Mouse (Mus musculus): ENCODE measurements around the gene Mindy4.
A peak's percentile ranks its signal among the peaks of the same experiment; 100 is the strongest.
"Not testable (repeated sequence)": the region's sequence is repeated elsewhere in the genome, so short reads cannot be mapped to it uniquely, and the experiment has no call there.

The Mindy4 gene

DNA sequence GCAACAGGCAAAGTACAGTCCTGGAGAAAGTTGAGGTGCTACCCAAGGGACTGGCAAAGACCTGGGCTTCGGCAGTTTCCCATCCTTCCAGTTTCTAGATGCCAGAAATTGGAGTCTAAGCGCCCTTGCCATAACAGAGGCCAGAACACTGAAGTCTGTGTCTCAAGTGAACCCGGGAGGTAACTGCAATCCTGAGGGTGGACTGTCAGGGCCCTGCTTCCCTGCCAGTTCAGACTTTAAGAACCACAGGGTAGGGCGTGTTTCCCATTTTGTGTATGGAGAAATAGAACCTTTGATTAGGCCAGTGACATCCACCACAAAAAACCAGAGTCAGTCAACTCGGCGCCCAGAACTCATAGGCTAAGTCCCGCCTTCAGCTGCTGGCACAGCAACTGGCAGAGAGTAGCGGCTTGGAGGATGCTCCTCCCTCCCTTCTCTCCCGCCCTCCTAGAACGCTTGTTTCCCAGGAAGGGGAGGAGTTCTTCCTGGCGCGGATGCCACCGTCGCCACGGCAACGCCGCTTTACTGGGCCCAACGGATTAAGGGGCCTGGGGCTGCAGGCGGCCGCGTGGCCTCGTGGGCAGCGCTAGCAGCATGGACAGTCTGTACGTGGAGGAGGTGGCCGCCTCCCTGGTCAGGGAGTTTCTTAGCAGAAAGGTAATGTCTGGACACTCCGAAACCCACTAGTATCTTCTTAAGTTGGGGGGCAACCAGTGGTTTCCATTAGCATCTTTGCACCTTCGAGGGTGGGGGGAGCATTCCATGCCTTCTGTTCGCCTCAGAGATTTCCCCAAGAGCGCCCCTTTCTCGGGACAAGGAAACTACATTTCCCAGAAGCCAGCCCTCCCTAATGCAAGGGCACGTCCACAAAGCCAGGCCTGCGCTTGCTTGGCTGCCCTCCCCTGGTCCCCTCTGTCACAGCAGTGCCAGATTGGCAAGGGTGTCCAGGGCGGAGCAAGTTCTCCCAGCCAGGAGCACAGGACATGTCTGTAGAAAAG lies at the start of gene Mindy4:
Gene Mindy4, plus strand, starts transcription at position 471 of the 998 bp plus-strand sequence.
- peak; percentile 90 for DNase-seq (ENCODE audit: low spot score)

DNA sequence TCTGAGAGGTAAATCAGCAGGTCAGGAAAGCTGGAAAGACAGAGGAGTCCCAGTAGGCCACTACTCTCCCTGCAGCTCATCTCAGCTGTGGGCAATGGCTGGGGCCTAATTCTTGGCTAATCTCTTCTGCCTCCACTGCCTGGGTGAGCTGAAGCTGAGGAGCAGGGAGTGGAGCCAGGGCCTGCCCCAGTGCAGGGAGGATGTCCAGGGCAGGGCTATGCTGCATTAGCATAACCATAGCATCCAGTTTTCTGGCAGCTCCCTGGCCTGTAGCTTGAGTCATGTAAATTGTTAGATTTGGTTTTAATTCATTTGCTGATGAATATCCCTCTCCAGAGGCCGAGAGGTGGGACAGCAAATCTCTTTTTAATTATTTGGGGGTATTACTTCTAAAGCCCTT lies 43.9 kb upstream of the Mindy4 start:
- no peak for DNase-seq (ENCODE audit: low spot score)

DNA sequence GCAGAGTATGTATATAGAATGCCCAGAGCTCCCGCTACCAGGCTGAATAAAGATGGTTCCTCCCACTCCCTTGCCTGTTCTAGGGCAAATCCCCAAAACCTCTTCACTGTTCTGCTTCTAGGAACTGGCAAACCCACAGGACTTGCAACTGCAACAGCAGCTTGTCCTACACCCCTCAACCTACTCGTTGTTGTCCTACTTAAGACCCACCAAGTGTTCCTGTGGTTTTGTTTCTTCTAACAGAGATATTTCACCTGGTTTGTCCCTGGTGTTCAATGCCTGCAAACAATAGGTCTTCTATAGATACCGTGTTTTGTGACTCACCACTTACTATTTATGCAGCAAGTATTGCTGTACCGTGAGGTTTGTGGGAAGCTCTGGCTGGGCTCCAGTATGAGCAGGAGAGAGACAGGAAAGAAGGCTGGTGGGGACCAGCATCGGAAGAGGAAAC lies 41.8 kb upstream of the Mindy4 start:
- no peak for DNase-seq (ENCODE audit: low spot score)

DNA sequence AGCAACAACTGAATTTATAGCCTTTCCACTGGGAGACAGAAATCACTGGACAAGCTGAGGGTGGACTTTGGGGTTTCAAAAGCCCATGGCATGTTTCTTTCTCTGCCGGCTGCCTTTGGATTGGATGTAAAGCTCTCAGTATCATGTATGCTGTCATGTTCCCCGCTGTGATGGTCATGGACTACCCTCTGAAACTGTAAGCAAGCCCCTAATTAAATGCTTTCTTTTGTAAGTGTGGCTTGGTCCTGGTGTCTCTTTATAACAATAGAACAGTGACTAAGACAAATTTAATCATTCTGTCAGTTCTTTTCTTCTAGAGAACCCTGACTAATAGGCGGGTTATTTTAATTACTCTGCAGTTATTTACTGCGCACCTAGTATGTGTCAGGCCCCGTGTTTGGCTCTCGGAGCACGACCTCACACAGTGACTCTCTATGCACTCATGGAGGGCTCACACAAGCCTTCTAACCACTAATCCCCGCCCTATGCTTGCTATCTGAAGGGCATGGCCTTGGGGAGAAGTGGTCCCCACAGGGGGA lies 40.1 kb upstream of the Mindy4 start:
- DNase-seq (ENCODE audit: low spot score): no peak

DNA sequence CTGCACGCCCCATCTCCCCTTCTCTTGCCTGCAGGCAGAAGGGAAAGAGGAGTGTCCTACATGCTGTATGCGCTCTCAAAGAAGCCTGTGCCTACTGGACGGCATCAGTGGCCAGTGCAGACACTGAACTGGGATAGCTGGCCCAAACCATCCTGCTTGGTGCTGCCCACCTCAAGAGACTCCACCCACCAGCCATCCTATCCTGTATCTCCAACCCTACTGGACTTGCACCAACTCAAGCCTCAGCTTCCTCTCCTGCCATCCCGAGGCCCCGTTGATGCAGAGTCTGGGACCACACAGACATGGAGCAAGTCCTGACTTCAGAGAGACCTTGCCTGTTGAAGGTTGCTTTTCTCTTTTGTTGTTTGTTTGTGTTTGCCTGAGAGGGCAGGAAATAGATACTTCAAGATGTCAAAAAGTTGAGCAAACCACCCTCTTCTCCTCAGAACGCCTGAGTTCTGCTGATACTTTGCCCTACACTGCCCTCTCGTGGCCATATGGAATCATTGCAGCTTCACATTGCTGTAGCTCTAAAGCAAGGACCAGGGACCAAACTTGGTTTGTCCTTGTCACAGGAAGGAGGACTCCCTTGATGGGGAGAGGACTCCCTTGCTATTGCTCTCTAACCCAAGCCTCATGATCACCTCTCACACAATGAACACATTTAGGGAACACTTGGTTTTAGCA lies 36.3 kb upstream of the Mindy4 start:
- peak; percentile 24 for DNase-seq (ENCODE audit: low spot score)

DNA sequence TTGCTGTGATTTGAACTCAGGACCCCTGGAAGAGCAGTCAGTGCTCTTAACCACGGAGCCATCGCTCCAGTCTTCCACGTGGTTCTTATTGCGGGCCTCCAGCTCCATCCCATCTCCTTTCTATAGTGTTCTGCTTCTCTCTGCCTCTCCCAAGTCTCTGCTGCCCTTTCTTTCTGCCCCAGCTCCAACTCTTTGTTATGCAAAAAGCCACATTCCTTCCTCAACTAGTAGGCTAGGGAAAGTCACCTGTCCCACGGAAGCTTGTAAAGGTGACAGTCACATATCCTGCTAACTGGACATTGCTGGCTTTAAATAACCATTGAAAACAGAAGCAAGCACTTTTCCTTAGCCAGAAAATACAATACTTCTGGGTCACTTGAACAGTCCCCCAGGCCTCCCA lies 33.4 kb upstream of the Mindy4 start:
- no peak for DNase-seq (ENCODE audit: low spot score)

DNA sequence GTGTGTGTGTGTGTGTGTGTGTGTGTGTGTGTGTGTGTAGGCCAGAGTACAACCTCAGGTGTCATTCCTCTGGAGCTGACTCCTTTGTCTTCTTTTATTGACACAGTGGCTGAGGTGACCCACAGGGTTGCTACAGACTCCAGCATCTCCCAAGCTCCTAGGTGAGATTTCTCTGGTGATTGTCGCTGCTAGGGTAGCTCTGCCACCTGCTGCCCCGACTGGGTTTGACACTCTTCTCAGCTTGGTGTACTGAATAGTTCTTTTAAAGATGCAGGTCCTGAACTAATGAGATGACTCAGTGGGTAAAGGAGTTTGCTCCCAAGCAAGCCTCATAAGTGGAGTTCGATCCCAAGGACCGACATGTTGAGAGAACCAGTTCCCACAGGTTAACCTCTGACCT lies 31.5 kb upstream of the Mindy4 start:
- DNase-seq (ENCODE audit: low spot score): no peak

DNA sequence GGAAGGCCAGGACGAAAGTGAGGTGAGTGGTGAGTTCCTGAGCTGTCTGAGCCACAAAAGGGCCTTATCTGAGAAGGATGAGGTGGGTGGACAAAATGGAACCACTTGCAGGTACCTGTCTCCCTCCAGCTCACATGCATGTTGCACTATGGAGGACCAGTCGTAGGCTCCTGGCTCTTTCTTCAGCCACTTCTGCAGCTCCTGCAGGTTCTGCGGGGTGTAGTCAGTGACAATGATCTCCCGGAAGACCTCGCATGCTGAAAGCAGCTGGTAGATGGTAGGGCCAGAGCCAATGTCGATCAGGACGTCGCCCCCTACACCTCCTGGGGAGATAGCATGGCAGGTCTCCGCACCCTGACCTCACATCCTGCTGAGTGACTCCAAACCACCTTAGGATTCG lies 30.0 kb upstream of the Mindy4 start:
- no peak for DNase-seq (ENCODE audit: low spot score)

DNA sequence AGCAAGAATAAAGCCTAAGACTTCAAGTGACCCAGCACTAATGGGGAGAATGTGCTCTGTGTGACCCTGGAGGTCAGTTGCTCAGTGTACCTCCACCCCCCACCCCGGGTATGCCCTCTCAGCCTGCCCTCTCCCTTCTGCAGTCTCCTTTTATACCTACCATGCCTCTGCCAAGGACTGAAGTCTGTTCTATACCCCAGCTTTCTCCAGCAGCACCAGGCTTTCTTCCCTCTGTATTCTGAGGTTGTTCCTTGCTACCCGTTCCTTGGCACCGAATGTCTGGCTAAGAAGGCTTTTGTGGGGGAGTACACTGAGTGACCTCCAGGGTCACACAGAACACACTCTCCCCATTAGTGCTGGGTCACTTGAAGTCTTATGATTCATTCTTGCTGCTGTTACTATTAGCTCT lies 29.2 kb upstream of the Mindy4 start:
- no peak for DNase-seq (ENCODE audit: low spot score)

DNA sequence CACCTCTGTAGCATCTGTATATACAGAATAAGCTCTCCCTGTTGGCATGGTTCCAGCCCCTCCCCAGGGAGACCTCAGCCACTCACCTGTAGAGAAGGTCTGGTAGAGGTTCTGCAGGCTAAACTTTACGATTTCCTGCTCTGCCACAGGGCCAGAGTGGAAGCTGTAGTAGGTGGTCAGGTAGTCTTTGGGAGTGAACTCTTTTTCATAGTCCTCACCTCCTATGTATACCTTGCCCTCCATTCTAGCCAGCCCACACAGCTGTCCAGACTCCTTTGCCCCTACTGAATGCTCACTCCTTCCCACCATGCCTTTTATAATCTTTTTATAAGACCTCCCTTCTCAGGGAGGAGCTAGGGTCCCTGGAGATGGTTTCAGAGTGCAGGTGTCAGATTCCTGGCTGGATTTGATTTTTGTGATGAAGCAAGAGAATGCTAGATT lies 28.4 kb upstream of the Mindy4 start, which contains the start of gene Inmt:
Gene Inmt, minus strand, starts transcription at position 303 of the 441 bp plus-strand sequence.
- DNase-seq (ENCODE audit: low spot score): no peak

DNA sequence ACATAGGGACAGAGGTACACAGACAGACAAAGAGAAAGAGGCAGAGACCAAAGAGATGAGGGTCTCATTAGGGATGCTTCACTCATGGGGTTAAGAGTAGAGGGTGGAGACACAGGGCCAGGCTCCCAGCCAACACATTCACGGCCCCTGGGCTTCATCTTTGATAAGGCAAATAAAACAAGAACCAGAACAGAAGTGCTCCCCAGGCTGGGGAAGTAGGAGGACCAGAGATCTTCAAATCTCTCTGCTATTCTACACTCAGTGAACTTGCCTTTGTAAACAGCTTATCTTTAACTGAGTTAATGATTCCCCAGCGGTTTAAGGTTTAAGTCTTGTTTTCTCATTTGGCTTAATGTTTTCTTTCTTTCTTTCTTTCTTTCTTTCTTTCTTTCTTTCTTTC lies 27.7 kb upstream of the Mindy4 start:
- DNase-seq (ENCODE audit: low spot score): no peak

DNA sequence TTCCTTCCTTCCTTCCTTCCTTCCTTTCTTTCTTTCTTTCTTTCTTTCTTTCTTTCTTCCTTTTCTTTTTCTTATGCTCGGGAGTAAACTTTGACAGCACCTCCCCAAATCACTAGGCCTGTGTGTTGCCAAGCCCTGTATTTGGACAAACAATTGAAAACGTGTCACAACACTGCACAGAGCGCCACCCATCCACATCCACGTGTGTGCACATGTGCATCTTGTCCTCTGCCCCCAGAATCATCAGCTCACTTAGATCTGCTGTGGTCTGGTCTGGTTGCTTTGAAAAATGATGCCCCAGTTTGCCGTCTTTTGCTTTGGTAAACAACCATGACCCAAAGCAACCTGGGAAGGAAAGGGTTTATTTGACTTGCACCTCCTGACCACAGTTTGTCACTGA lies 27.3 kb upstream of the Mindy4 start:
- no peak for DNase-seq (ENCODE audit: low spot score)

DNA sequence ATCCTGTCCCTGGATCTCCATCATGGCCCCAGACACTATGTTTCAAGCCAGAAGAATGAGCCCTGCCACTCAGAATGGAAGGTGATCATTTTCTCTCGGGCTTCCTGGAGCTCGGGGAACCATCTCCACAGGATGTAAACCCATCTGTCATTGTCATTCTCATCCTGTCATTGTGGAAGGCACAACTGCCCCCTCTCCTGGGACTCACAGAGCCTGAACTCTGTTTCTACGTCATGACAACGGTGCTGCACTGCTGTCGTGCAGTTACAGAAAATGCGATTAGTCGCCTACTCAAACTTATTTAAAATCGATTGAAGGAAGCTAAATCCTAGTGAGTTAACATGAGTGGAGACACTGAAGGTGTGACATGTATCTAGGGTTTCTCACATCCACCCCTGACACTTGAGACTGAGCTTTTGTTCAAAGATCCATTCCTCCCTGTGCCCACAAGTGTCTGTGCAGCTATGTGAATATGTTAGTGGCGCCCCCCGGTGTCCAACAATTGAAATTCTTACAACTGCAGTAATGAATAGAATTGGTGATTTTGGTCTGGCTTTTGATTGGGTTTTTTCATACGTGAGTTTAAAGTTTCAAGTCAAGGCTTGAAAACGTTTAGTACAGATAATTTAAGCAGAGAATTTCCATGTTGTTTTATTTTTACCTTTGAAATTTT lies 26.0 kb upstream of the Mindy4 start:
- no peak for DNase-seq (ENCODE audit: low spot score)

DNA sequence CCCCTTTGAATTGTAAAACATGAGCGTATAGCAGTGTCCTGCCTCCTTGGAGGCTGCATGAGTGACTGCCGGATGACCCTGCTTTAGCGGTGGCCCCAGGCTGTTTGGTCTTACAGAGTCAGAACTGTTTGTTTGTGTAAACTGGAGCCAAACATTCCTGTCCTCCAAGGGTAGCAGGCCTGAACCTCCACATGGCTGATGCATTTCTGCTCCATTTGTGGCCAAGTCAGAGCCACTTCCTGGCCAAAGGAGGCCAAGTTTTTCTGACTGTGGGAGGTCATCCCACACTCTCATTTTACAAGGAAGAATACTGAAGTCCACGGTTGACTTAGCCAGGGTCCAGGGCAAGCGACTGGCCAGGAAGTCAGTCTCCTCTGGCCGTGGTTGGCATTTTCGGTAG lies 23.6 kb upstream of the Mindy4 start:
- DNase-seq (ENCODE audit: low spot score): no peak

DNA sequence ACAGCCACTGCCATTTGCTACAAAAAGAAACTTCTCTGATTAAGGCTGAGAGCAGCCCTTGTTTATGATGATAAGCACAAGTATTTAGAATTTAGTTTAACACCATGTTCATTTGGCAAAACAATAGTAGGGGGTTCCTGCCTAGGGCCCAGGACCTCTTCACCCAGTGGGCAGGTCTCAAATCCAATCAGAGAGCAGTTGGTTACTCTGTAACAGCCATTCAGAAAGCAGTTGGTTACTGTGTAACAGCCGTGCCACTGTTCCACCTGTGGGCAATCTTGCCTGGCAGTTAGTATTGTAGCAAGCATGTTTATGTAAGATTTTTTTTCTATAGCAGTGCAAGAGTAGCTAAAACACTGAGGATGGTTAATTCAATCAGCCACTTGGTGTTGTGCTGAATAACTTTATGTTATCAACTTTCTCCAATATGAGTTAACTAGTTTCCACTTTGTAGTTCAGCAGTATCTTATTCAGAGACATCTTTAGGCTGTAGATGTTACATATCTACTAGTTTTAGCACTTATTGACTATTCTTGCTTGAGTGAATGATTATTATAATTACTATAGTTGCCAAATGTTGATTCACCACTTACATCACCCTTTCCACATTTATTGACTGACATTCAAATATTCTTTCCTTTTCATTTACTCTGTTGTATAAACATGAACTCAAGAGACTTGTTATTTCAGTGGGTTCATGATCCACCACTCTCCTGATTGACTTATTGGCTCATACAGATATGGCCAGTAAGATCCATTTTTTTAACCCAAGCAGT lies 20.3 kb upstream of the Mindy4 start:
- DNase-seq (ENCODE audit: low spot score): no peak

DNA sequence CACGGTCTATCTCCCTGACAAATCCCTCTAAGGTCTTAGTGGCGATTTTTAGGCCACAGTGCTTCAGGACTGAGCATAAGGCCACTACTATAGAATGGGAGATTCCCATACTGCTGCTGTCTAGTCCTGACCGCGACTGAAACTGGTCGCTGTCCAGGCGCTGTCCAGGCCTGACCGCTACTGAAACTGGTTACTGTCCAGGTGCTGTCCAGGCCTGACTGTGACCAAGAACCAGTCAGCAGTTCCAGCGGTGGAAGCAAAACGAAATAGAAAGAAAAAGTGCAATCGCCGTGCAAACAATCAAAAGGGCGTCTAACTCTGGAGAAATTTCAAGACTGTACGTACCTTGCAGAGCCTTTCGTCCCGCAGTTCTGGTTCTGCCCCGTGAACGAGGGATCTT lies 15.4 kb upstream of the Mindy4 start:
- DNase-seq (ENCODE audit: low spot score): not testable (repeated sequence)

DNA sequence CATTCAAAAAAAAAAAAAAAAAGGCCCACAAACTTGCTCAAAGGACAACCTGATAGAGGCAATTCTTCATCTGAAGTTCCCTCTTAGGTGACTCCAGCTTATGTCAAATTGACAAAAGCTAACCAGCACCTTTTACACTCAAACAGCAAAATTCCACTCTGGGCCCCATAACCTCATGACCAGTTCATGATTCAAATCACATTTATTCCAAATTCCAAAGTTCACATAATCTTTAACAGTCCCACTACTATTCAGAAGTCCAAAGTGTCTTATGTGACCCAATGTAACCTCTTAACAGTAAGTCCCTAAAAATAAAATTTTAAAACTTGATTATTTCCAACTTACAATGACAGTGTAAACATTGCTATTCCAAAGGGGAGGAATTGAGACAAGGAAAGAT lies 13.8 kb upstream of the Mindy4 start:
- no peak for DNase-seq (ENCODE audit: low spot score)

DNA sequence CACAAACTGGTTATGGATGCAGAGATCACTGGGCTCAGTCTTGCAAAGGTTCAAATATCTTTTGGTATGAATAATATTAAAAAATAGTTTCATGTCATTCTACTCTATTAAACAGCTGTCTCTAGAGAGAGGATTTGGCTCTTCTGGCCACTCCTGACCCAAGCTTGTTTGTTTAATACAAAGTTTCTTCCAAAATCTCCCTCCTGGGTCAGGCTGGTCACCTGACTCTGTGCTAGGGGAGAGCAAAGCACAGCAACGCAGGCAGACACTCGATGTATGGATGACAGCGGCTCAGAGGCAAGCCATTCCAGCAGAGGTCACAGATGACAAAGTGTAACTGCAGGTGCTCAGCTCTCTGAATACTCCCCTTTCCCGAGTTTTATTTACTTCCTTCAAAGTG lies 11.6 kb upstream of the Mindy4 start:
- DNase-seq (ENCODE audit: low spot score): no peak

DNA sequence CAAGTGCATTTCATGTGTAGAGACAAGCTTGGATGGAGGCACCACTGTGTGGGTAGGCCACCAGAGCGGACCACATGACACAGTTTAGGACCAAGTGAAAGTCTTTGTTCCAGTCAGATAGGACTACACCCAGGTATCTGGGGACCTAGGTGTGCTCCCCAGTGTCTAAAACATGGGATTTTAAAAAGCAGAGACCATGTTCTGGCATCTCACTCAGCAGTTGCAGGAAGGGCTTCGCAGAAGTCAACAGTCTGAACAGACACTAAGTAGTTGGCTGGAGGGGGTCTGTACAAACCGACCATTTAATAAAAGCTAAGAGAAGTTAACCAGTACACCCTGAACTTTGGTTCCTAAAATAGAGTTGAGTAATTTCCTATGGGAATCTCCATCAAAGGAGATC lies 10.0 kb upstream of the Mindy4 start:
- DNase-seq (ENCODE audit: low spot score): no peak

DNA sequence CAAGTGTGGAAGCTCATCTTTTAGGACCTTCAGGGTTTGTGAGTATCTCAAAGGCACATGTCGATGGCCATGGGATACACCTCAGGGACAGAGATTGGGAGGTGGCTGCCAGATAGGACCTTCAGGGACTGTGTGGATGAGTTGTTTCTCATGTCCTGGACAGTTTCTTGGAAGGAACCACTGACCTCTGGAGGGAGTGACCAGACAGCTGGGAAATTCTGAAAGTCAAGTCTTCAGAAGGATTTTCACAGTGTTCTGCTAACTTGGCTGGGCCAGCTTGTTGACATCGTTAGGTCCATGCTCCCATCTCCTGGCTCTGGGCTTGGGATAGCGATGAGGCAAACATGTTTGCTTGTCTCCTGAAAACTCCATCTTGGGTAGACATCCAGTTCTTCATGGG lies 4.1 kb upstream of the Mindy4 start:
- DNase-seq (ENCODE audit: low spot score): no peak

DNA sequence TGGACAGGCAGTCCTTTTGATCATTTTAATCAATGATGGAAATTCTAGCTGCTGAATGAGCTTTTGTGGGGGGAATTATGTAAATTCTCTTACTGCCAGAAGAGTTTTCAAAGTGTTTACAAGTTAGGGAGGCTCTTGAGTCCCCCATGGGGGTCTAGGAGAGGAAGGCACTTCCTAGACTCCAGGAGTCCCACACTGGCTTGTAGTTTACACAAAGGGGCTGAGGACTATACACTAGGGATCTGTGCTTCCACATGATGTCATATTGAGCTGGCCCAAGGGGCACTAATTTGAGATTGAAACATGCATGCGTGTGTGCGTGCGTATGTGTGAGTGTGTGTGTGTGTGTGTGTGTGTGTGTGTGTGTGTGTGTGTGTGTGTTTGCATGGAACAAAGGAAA lies 748 bp downstream of the Mindy4 start:
- DNase-seq (ENCODE audit: low spot score): no peak
